In the genomic region with DNA sequence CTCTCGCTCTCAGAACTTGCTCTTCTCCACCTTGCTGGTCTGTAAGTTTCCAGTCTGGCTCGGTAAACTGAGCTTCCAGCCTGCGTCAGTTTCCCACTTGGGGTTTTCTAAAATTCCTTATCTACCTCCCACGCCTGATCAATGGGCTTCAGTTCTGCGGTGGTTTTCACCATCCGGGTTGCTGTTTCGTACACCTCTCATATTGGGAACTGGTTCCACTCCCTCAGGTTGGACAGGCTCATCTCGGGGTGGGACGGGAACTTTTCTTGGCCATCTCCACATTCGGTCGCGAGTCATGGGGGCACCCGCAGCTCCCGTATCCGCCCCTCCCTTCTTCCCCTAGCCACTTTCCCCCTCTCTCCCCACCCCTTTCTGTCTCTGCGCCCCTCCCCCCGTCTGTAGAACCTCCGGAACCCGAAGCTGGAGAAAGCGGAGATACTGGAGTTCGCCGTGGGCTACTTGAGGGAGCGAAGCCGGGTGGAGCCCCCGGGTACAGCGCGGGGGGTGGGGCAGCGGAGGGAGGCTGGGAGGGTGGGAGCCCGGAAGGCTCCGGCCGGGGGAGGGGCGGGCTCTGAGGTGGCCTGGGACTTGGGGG, we compare ENCODE assay signal across 7 mouse cellular contexts. TPM values are rescaled to one million over a fixed set of nuclear protein-coding genes. Genes with fewer than 3 reads are reported as not detected.
A peak's percentile ranks its signal among the peaks of the same experiment; 100 is the strongest.
DNase-seq lines count a peak whose midpoint lies in the region; ATAC-seq lines count a peak whose summit lies in the region.

No protein-coding gene starts in this region.

- H3K9ac ChIP-seq in liver, embryonic 11.5 days (ENCODE audit: low read depth, low read length), result peak overlapping the region; percentile 66
- H3K9ac ChIP-seq in stomach, embryonic 16.5 days (ENCODE audit: low read length), result peak overlapping the region; percentile 85

- no peak for ATAC-seq in liver, embryonic 11.5 days (replicated peaks; ENCODE audit: low FRiP score)
- ATAC-seq in stomach, embryonic 16.5 days (ENCODE audit: insufficient read depth, low FRiP score), result no peak

- intact Hi-C loops in left cerebral cortex, postnatal 4 days (cut with DNase I), result loop anchor here (2.0 kb wide), 1 partner anchor 59 kb away; no protein-coding TSS in a partner anchor
- intact Hi-C loops in left cerebral cortex, postnatal 36 days (cut with DNase I), result loop anchor here (5.0 kb wide), 1 partner anchor 35 kb away; a partner anchor contains a TSS

- H3K4me1 ChIP-seq in forebrain, embryonic 10.5 days, result peaks cover 77% of the 10 kb centered on the region
- H3K4me1 ChIP-seq in liver, embryonic 11.5 days (replicated peaks; ENCODE audit: control insufficient read depth, insufficient read depth, low read length), result peaks cover 45% of the 10 kb centered on the region
- H3K4me1 ChIP-seq in stomach, embryonic 16.5 days (ENCODE audit: control insufficient read depth, insufficient read depth, low read length), result peaks cover 28% of the 10 kb centered on the region

- under 1% methylated on average over 32 of the region's 32 CpGs for WGBS in forebrain, embryonic 10.5 days
- WGBS in liver, embryonic 11.5 days, result under 1% methylated on average over 32 of the region's 32 CpGs
- under 1% methylated on average over 30 of the region's 32 CpGs for WGBS in stomach, embryonic 16.5 days

- DNase-seq in left cerebral cortex, postnatal 4 days, result peak; percentile 56
- DNase-seq in left cerebral cortex, postnatal 36 days (ENCODE audit: low spot score in 2 of 2), result no peak
- peak; percentile 77 for DNase-seq in ZHBTc4 (ENCODE audit: low read depth, low spot score)
- DNase-seq in forebrain, embryonic 10.5 days (ENCODE audit: extremely low spot score, low spot score), result no peak
- no peak for DNase-seq in liver, embryonic 11.5 days (ENCODE audit: low spot score)
- DNase-seq in urinary bladder, adult 2 months (ENCODE audit: low spot score), result no peak

- no peaks in the 10 kb centered on the region for H3K36me3 ChIP-seq in forebrain, embryonic 10.5 days (replicated peaks)
- no peaks in the 10 kb centered on the region for H3K36me3 ChIP-seq in liver, embryonic 11.5 days (ENCODE audit: control insufficient read depth, insufficient read depth, low read length)
- no peaks in the 10 kb centered on the region for H3K36me3 ChIP-seq in stomach, embryonic 16.5 days (ENCODE audit: control insufficient read depth, insufficient read depth, low read length)

- H3K27me3 ChIP-seq in forebrain, embryonic 10.5 days (ENCODE audit: poor library complexity, severe bottlenecking), result peaks cover 47% of the 10 kb centered on the region
- peaks cover 7% of the 10 kb centered on the region for H3K27me3 ChIP-seq in liver, embryonic 11.5 days (replicated peaks; ENCODE audit: control insufficient read depth, insufficient read depth, low read length)
- no peaks in the 10 kb centered on the region for H3K27me3 ChIP-seq in stomach, embryonic 16.5 days (ENCODE audit: control insufficient read depth, insufficient read depth, low read length)

- H3K4me2 ChIP-seq in liver, embryonic 11.5 days, result peak overlapping the region; percentile 99
- peak overlapping the region; percentile 95 for H3K4me2 ChIP-seq in stomach, embryonic 16.5 days (ENCODE audit: low read depth, low read length)

- H3K9me3 ChIP-seq in forebrain, embryonic 10.5 days, result no peaks in the 10 kb centered on the region
- no peaks in the 10 kb centered on the region for H3K9me3 ChIP-seq in liver, embryonic 11.5 days (ENCODE audit: control insufficient read depth, low read length)
- H3K9me3 ChIP-seq in stomach, embryonic 16.5 days (replicated peaks; ENCODE audit: control insufficient read depth, low read length), result no peaks in the 10 kb centered on the region

- peak overlapping the region; percentile 82 for H3K27ac ChIP-seq in forebrain, embryonic 10.5 days
- peak overlapping the region; percentile 23; the same call in 1 of the 2 replicates for H3K27ac ChIP-seq in liver, embryonic 11.5 days (ENCODE audit: low read depth, low read length)
- H3K27ac ChIP-seq in stomach, embryonic 16.5 days (ENCODE audit: low read length), result peak overlapping the region; percentile 95

- H3K4me3 ChIP-seq in forebrain, embryonic 10.5 days, result peak overlapping the region; percentile 84
- H3K4me3 ChIP-seq in liver, embryonic 11.5 days (ENCODE audit: low read depth, low read length), result peak overlapping the region; percentile 80
- peak overlapping the region; percentile 57 for H3K4me3 ChIP-seq in stomach, embryonic 16.5 days (replicated peaks; ENCODE audit: low read length)

RNA-seq across cellular contexts. Expression of a gene that starts 0.6 kb away (rescaled TPM):
- 1 to 10 TPM; 1.2 to 1.7 TPM for total RNA-seq in left cerebral cortex, postnatal 4 days (2021)
- total RNA-seq in left cerebral cortex, postnatal 36 days (2021), result under 1 TPM; 0.52 to 0.75 TPM
- polyA plus RNA-seq in forebrain, embryonic 10.5 days (2016; fragmentation: Nextera tagmentation; extraction: Ambion mirVana), result 0.11 and 0.16 TPM in 2 replicates
- 0.10 and 0.22 TPM in 2 replicates for polyA plus RNA-seq in liver, embryonic 11.5 days (2014; fragmentation: Nextera tagmentation; extraction: Ambion mirVana)
- polyA plus RNA-seq in stomach, embryonic 16.5 days (2015; fragmentation: Nextera tagmentation; extraction: Ambion mirVana), result 0.27 and 0.61 TPM in 2 replicates
- polyA plus RNA-seq in urinary bladder, adult 2 months (2012; rRNA removed), result 0.74 and 0.78 TPM in 2 replicates

RNA-seq across cellular contexts. Expression of a gene that starts 1.6 kb away (rescaled TPM):
- 1 to 10 TPM; 2.3 to 2.6 TPM for total RNA-seq in left cerebral cortex, postnatal 4 days (2021)
- 1 to 10 TPM in 1 of 2 experiments, under 1 TPM in 1; 0.79 to 1.3 TPM for total RNA-seq in left cerebral cortex, postnatal 36 days (2021)
- polyA plus RNA-seq in forebrain, embryonic 10.5 days (2016; fragmentation: Nextera tagmentation; extraction: Ambion mirVana), result 0.16 and 0.17 TPM in 2 replicates
- 0.55 and 0.59 TPM in 2 replicates for polyA plus RNA-seq in liver, embryonic 11.5 days (2014; fragmentation: Nextera tagmentation; extraction: Ambion mirVana)
- 0.40 and 0.69 TPM in 2 replicates for polyA plus RNA-seq in stomach, embryonic 16.5 days (2015; fragmentation: Nextera tagmentation; extraction: Ambion mirVana)
- 0.24 and 0.37 TPM in 2 replicates for polyA plus RNA-seq in urinary bladder, adult 2 months (2012; rRNA removed)

RNA-seq across cellular contexts. Expression of a gene that starts 3.9 kb away (rescaled TPM):
- 10 to 100 TPM; 10.8 to 13.1 TPM for total RNA-seq in left cerebral cortex, postnatal 4 days (2021)
- 1 to 10 TPM; 4.3 to 6.8 TPM for total RNA-seq in left cerebral cortex, postnatal 36 days (2021)
- 0.26 and 0.28 TPM in 2 replicates for polyA plus RNA-seq in forebrain, embryonic 10.5 days (2016; fragmentation: Nextera tagmentation; extraction: Ambion mirVana)
- polyA plus RNA-seq in liver, embryonic 11.5 days (2014; fragmentation: Nextera tagmentation; extraction: Ambion mirVana), result 0.48 TPM in 1 of 2 replicates, not detected in the other
- 2.0 and 5.4 TPM in 2 replicates for polyA plus RNA-seq in stomach, embryonic 16.5 days (2015; fragmentation: Nextera tagmentation; extraction: Ambion mirVana)
- polyA plus RNA-seq in urinary bladder, adult 2 months (2012; rRNA removed), result 4.2 and 5.4 TPM in 2 replicates

RNA-seq across cellular contexts. Expression of a gene that starts 26.8 kb away (rescaled TPM):
- 10 to 100 TPM; 52.8 to 58.0 TPM for total RNA-seq in left cerebral cortex, postnatal 4 days (2021)
- total RNA-seq in left cerebral cortex, postnatal 36 days (2021), result 100 to 1,000 TPM; 106 to 122 TPM
- polyA plus RNA-seq in forebrain, embryonic 10.5 days (2016; fragmentation: Nextera tagmentation; extraction: Ambion mirVana), result 7.3 and 9.0 TPM in 2 replicates
- polyA plus RNA-seq in liver, embryonic 11.5 days (2014; fragmentation: Nextera tagmentation; extraction: Ambion mirVana), result 6.2 and 6.6 TPM in 2 replicates
- polyA plus RNA-seq in stomach, embryonic 16.5 days (2015; fragmentation: Nextera tagmentation; extraction: Ambion mirVana), result 21.8 and 22.3 TPM in 2 replicates
- polyA plus RNA-seq in urinary bladder, adult 2 months (2012; rRNA removed), result 26.8 and 28.5 TPM in 2 replicates

RNA-seq across cellular contexts. Expression of a gene that starts 33.5 kb away (rescaled TPM):
- total RNA-seq in left cerebral cortex, postnatal 4 days (2021), result 100 to 1,000 TPM; 579 to 594 TPM
- 1,000 to 10,000 TPM; 1,090 to 1,186 TPM for total RNA-seq in left cerebral cortex, postnatal 36 days (2021)
- polyA plus RNA-seq in forebrain, embryonic 10.5 days (2016; fragmentation: Nextera tagmentation; extraction: Ambion mirVana), result 51.3 and 57.6 TPM in 2 replicates
- 47.2 and 56.0 TPM in 2 replicates for polyA plus RNA-seq in liver, embryonic 11.5 days (2014; fragmentation: Nextera tagmentation; extraction: Ambion mirVana)
- polyA plus RNA-seq in stomach, embryonic 16.5 days (2015; fragmentation: Nextera tagmentation; extraction: Ambion mirVana), result 79.9 and 88.5 TPM in 2 replicates
- 163 and 180 TPM in 2 replicates for polyA plus RNA-seq in urinary bladder, adult 2 months (2012; rRNA removed)

Comparison
In these comparisons a context has a peak if more than half of its experiments do, and no peak if none do; other contexts are left out.
1. DNase-seq: peak in left cerebral cortex, postnatal 4 days (single experiment) and ZHBTc4 (single experiment); none in left cerebral cortex, postnatal 36 days (0 of 2), forebrain, embryonic 10.5 days (single experiment), liver, embryonic 11.5 days (single experiment) and urinary bladder, adult 2 months (single experiment).
2. H3K27ac ChIP-seq: peak in every context shown above with its lines; median percentile 95 in stomach, embryonic 16.5 days; 82 in forebrain, embryonic 10.5 days; 23 in liver, embryonic 11.5 days.
3. Peak in every context shown above with its lines, with median percentiles within 50 percentile points of each other: H3K4me3 ChIP-seq.